Comparison of ENCODE assay signal across 28 mouse cellular contexts in genomic region chr8:91782201-91782600, GRCm38 (mm10). TPM values are rescaled to one million over a fixed set of nuclear protein-coding genes. Genes with fewer than 3 reads are reported as not detected.
DNase-seq lines count a peak whose midpoint lies in the region; ATAC-seq lines count a peak whose summit lies in the region.
"Had no signal": no experiment of that assay in that cellular context is flagged by ENCODE, and none has a peak within 500 bp of the region (broad histone marks: within the 10 kb centered on the region; RNA-seq: fewer than 3 reads in every experiment).

No protein-coding gene starts in this region.

- H3K9ac ChIP-seq in kidney, embryonic 15.5 days = no peak overlapping the region
- H3K9ac ChIP-seq: embryonic facial prominence, embryonic 12.5 days; embryonic facial prominence, embryonic 15.5 days; forebrain, postnatal 0 days; heart, embryonic 13.5 days; hindbrain, embryonic 12.5 days; intestine, embryonic 15.5 days had no signal

- ATAC-seq in kidney, embryonic 15.5 days (replicated peaks; ENCODE audit: low FRiP score) = no peak
- ATAC-seq: CD4-positive, CD25-positive, alpha-beta regulatory T cell, adult 4 months; forebrain, embryonic 14.5 days; forebrain, postnatal 0 days; hindbrain, embryonic 16.5 days; intestine, embryonic 15.5 days had no signal

- DNase-seq in gastrocnemius, adult 8-10 months (ENCODE audit: low spot score in 2 of 2) = peak; percentile 35 to 53
- no peak for DNase-seq in gastrocnemius, postnatal 14 days
- peak; percentile 10 for DNase-seq in kidney, adult 11 months
- DNase-seq in kidney, postnatal 10 days = no peak
- DNase-seq in kidney, postnatal 36 days = peak; percentile 9 to 41
- DNase-seq: adrenal gland, adult 2 months; adrenal gland, postnatal 14 days; cerebellum, adult 11 months; cerebellum, adult 2 months; cerebellum, adult 9-11 months; cerebellum, postnatal 25 days; forebrain, postnatal 0 days; heart, adult 2 months; heart, postnatal 14 days; heart, postnatal 4 days had no signal

- H3K4me1 ChIP-seq in kidney, embryonic 15.5 days = no peaks in the 10 kb centered on the region
- H3K4me1 ChIP-seq: embryonic facial prominence, embryonic 12.5 days; hindbrain, embryonic 12.5 days; intestine, embryonic 15.5 days had no signal

- no peaks in the 10 kb centered on the region for H3K36me3 ChIP-seq in kidney, embryonic 15.5 days
- H3K36me3 ChIP-seq: embryonic facial prominence, embryonic 12.5 days; embryonic facial prominence, embryonic 15.5 days; heart, embryonic 10.5 days; heart, embryonic 13.5 days; hindbrain, embryonic 12.5 days; intestine, embryonic 15.5 days had no signal

- H3K4me3 ChIP-seq in kidney, embryonic 15.5 days (replicated peaks) = no peak overlapping the region
- H3K4me3 ChIP-seq: embryonic facial prominence, embryonic 12.5 days; embryonic facial prominence, embryonic 15.5 days; heart, adult 2 months; heart, embryonic 10.5 days; heart, embryonic 13.5 days; hindbrain, embryonic 12.5 days; intestine, embryonic 15.5 days had no signal

- no peak overlapping the region for H3K4me2 ChIP-seq in kidney, embryonic 15.5 days
- H3K4me2 ChIP-seq: embryonic facial prominence, embryonic 12.5 days; embryonic facial prominence, embryonic 15.5 days; heart, embryonic 13.5 days; hindbrain, embryonic 12.5 days; intestine, embryonic 15.5 days had no signal

- WGBS in kidney, embryonic 15.5 days = 77% methylated on average over 7 of the region's 7 CpGs

- H3K27me3 ChIP-seq in kidney, embryonic 15.5 days = peaks cover 9% of the 10 kb centered on the region; the same call in 1 of the 2 replicates
- H3K27me3 ChIP-seq: embryonic facial prominence, embryonic 12.5 days; intestine, embryonic 15.5 days had no signal

- intact Hi-C loops in gastrocnemius, postnatal 14 days (cut with DNase I; ENCODE audit: low total_unique reads) = no loop called here

- no peaks in the 10 kb centered on the region for H3K9me3 ChIP-seq in kidney, embryonic 15.5 days (replicated peaks)
- H3K9me3 ChIP-seq: embryonic facial prominence, embryonic 12.5 days; embryonic facial prominence, embryonic 15.5 days; heart, embryonic 10.5 days; heart, embryonic 13.5 days; hindbrain, embryonic 12.5 days; intestine, embryonic 15.5 days had no signal

- no peak overlapping the region for H3K27ac ChIP-seq in kidney, embryonic 15.5 days
- H3K27ac ChIP-seq: embryonic facial prominence, embryonic 12.5 days; embryonic facial prominence, embryonic 15.5 days; heart, adult 2 months; heart, embryonic 10.5 days; heart, embryonic 13.5 days; hindbrain, embryonic 12.5 days; intestine, embryonic 15.5 days had no signal

RNA-seq across cellular contexts. Expression of gene Irx3, which starts 19.7 kb away (rescaled TPM):
- 1 to 10 TPM; 2.8 to 4.8 (median 3.3) TPM for total RNA-seq in gastrocnemius, adult 8-10 months (2022)
- under 1 TPM; 0.29 to 0.35 TPM for total RNA-seq in gastrocnemius, postnatal 14 days (2021)
- polyA plus RNA-seq in kidney, embryonic 15.5 days (2015; fragmentation: Nextera tagmentation; extraction: Ambion mirVana) = 15.6 TPM in 2 replicates
- total RNA-seq: common myeloid progenitor, adult 5-6 weeks; granulocyte monocyte progenitor cell, adult 5-6 weeks; MEL had no signal
- polyA plus RNA-seq: CD4-positive, CD25-positive, alpha-beta regulatory T cell, adult 4 months had no signal

Comparison
In these comparisons a context has a peak if more than half of its experiments do, and no peak if none do; other contexts are left out.
1. DNase-seq: peak in gastrocnemius, adult 8-10 months (2 of 2), kidney, adult 11 months (single experiment) and kidney, postnatal 36 days (2 of 2); none in gastrocnemius, postnatal 14 days (single experiment) and kidney, postnatal 10 days (single experiment).